Mouse (Mus musculus): Measurements from ENCODE around the gene Vtn.

- peak; percentile 59 for TF ChIP-seq CTCF (IDR thresholded peaks at IDR 0.05; ENCODE audit: low read depth, low read length)
- no peak for TF ChIP-seq EP300 (IDR thresholded peaks at IDR 0.05; ENCODE audit: insufficient read depth, low read depth, low read length)
Measured at GRCm38 (mm10) chr11:78515549-78516325, 16.8 kb downstream of the Vtn start.
